Mouse (Mus musculus) intestine, postnatal 0 days (tissue): ENCODE results near the gene Cnnm4. TPM values are rescaled to one million over a fixed set of nuclear protein-coding genes. Genes with fewer than 3 reads are reported as not detected.
"Not testable (repeated sequence)": the region's sequence is repeated elsewhere in the genome, so short reads cannot be mapped to it uniquely, and the experiment has no call there.

Source experiments
- ATAC-seq: fragments of 200-750 bp; cut with Nextera tagmentation; 2 replicates; pipeline ENCODE4 v1.8.0; 2017; ENCODE audit warnings: mild to moderate bottlenecking, moderate TSS enrichment, moderate library complexity
- H3K27ac ChIP-seq: fragments of 300-500 bp; sonication (generic); 2 replicates; pipeline ENCODE4 v1.5.1; 2014; ENCODE audit warnings: mild to moderate bottlenecking, low read depth, low read length, moderate library complexity
- H3K27me3 ChIP-seq: fragments of 300-500 bp; sonication (generic); replicated peaks from 2 replicates; pipeline ENCODE4 v1.6.1; 2014; ENCODE audit warnings: low read length, mixed read lengths; ENCODE audit not compliant: control insufficient read depth, insufficient read depth
- H3K36me3 ChIP-seq: fragments of 300-500 bp; sonication (generic); 2 replicates; pipeline ENCODE4 v1.6.1; 2014; ENCODE audit warnings: mild to moderate bottlenecking, moderate library complexity; ENCODE audit not compliant: control insufficient read depth, insufficient read depth
- H3K4me1 ChIP-seq: fragments of 300-500 bp; sonication (generic); replicated peaks from 2 replicates; pipeline ENCODE4 v1.6.1; 2014; ENCODE audit warnings: antibody characterized with exemption, low read length, mixed read lengths; ENCODE audit not compliant: control insufficient read depth, insufficient read depth
- H3K4me2 ChIP-seq: fragments of 300-500 bp; sonication (generic); replicated peaks from 2 replicates; pipeline ENCODE4 v1.6.1; 2014; ENCODE audit warnings: low read depth, mild to moderate bottlenecking, moderate library complexity
- H3K4me3 ChIP-seq: fragments of 300-500 bp; sonication (generic); 2 replicates; pipeline ENCODE4 v1.5.1; 2014; ENCODE audit warnings: low read depth, low read length
- H3K9ac ChIP-seq: fragments of 300-500 bp; sonication (generic); 2 replicates; pipeline ENCODE4 v1.6.1; 2014; ENCODE audit warnings: mild to moderate bottlenecking, low read depth, low read length
- H3K9me3 ChIP-seq: fragments of 300-500 bp; sonication (generic); 2 replicates; pipeline ENCODE4 v1.6.1; 2016; ENCODE audit warnings: mixed run types; ENCODE audit not compliant: control insufficient read depth
- CTCF ChIP-seq: sonication (generic); IDR thresholded peaks from 2 replicates; pipeline ENCODE4 v1.5.1; 2016; ENCODE audit warnings: low read depth, mild to moderate bottlenecking, control low read depth, antibody characterized with exemption, moderate library complexity
- WGBS: fragments of 180-500 bp; shearing (Covaris S2); extraction: QIAGEN DNeasy Blood & Tissue Kit; methylation state at CpG from one replicate; pipeline ENCODE4 v1.1.7; 2014; 5-methylcytosine and 5-hydroxymethylcytosine counted together
- polyA plus RNA-seq: library from polyadenylated mRNA; unstranded; fragments of >200 nt; fragmentation: Nextera tagmentation; extraction: Ambion mirVana; gene quantifications from 2 replicates; pipeline ENCODE4 v1.2.1, GENCODE M21; 2015

Cnnm4 gene
- polyA plus RNA-seq, 1 experiment from 2014 or later: 18.4 TPM

DNA sequence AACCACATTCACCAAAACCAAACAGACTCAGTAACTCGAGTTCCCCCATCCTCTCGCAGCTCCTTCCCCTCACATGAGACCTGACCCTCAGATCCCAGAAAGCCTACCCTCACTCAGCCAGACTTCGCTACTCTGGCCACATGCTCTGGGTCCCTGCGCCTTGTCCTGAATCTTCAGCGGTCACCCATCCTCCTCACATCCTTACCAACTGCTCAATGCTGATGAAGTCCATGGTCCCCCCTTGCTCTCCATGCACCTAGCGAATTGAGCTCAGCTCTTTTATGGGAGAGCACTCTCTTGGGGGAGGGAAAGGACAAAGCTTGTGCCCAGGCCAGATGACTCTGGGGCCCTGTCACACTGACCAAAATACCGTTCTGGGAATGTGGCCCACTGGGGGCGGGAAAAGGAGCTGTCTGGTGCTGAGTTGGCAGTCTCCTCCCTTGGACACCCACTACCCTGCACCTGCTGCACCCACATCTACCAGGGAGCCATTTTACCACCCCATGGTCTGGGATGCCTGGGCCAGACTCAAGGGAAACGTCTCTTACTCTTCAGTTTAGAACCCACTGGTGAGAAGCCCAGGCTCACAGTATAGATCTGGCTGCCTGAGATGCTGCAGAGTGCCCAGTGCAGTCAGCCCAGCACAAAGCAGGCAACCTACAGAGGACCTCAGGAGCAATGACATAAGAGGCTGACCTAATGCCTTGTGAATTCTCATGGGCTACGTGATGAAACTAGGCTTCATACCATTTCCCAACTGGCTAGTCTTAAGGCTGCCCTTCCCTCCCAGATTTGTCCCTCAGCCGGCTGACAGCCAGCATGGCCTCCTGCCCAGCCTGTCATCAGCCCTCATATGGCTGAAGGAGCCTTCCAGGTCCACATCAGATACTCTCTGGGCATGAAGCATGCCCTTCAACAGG is 64.3 kb downstream of the Cnnm4 start:
- H3K4me2 ChIP-seq: no peak overlapping the region
- H3K9ac ChIP-seq: no peak overlapping the region
- no peaks in the 10 kb centered on the region for H3K9me3 ChIP-seq
- peaks cover 33% of the 10 kb centered on the region for H3K36me3 ChIP-seq
- WGBS: 83% methylated on average over 11 of the region's 11 CpGs
- ATAC-seq: no peak
- no peaks in the 10 kb centered on the region for H3K27me3 ChIP-seq
- H3K4me1 ChIP-seq: no peaks in the 10 kb centered on the region; the same call in 1 of the 2 replicates
- H3K4me3 ChIP-seq: no peak overlapping the region
- no peak overlapping the region for H3K27ac ChIP-seq
- TF ChIP-seq CTCF: no peak

DNA sequence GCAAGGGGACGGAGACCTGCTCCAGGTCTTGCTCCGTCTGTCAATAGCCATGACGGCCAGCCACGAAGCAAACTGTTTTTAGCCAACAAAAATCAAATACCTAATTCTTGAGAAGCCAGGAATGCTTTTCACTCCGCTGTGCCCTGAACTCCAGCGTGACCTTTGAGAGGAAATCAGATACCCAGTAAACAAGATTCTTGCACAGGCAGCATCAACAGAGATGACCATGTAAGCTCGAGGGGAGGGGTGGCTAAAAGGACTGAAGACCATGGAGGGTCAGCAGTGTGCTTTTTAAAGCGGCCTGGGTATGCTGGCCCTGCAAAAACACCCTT is 64.9 kb downstream of the Cnnm4 start:
- no peak overlapping the region; the same call in 1 of the 2 replicates for H3K27ac ChIP-seq
- H3K4me1 ChIP-seq: no peaks in the 10 kb centered on the region; the same call in 1 of the 2 replicates
- no peak overlapping the region for H3K9ac ChIP-seq
- H3K4me2 ChIP-seq: no peak overlapping the region
- H3K27me3 ChIP-seq: no peaks in the 10 kb centered on the region
- no peak overlapping the region for H3K4me3 ChIP-seq
- WGBS: 69% methylated on average over 8 of the region's 8 CpGs
- no peak for TF ChIP-seq CTCF
- H3K9me3 ChIP-seq: no peaks in the 10 kb centered on the region
- peaks cover 34% of the 10 kb centered on the region for H3K36me3 ChIP-seq
- ATAC-seq: no peak

DNA sequence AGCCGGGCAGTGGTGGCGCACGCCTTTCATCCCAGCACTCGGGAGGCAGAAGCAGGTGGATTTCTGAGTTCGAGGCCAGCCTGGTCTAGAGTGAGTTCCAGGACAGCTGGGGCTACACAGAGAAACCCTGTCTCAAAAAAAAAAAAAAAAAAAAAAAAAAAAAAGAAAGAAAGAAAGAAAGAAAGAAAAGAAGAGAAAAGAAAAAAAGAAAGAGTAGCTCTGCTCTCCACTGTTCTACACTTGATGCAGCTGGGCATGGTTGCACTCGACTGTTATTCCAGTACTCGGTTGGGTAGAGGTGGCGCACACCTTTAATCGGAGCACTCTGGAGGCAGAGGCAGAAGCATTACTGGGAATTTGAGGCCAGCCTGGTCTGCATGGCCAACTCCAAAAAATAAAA is 65.4 kb downstream of the Cnnm4 start, which contains the start of gene Ankrd23:
TSS of gene Ankrd23 (minus strand) at position 101 of the 400 bp plus-strand sequence.
- ATAC-seq: not testable (repeated sequence)
- 92% methylated on average over 9 of the region's 9 CpGs for WGBS

DNA sequence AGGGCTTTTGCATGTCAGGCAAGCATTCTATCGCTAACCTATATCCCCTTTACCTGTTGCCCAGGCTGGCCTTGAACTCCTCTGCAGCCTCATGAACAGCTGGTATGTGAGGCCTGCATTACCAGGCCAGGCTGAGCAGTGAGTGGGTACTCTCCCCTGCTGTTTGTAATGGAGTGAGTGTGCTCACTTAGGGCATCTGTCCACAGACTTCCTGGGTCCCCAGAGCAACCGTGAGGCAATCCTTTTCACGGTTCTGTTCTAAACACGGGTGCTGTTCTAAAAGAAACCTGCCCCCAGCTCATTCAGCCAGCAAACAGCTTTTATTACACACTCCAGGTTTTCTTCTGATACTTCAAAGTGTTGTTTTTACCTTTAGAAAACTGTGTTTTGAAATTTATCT is 67.3 kb downstream of the Cnnm4 start:
- 68% methylated on average over 4 of the region's 4 CpGs for WGBS
- Histone ChIP-seq H3K9ac (no peak overlapping the region; the same call in 1 of the 2 replicates), H3K4me1 (no peaks in the 10 kb centered on the region; the same call in 1 of the 2 replicates), H3K9me3 (no peaks in the 10 kb centered on the region), H3K27ac (0 out of 2 replicates have a peak overlapping the region, but pooled peaks have one; percentile 21), H3K27me3 (no peaks in the 10 kb centered on the region), H3K4me2 (no peak overlapping the region), H3K4me3 (no peak overlapping the region), H3K36me3 (peaks cover 43% of the 10 kb centered on the region)
- no peak for ATAC-seq
- TF ChIP-seq CTCF: no peak

More for the DNA sequence above, 65.4 kb downstream of the Cnnm4 start, which contains the start of gene Ankrd23:
- H3K9me3 ChIP-seq, H3K4me1 ChIP-seq, H3K9ac ChIP-seq, H3K27me3 ChIP-seq, H3K27ac ChIP-seq, H3K4me3 ChIP-seq, H3K4me2 ChIP-seq: not testable (repeated sequence)
- peaks cover 35% of the 10 kb centered on the region for H3K36me3 ChIP-seq

DNA sequence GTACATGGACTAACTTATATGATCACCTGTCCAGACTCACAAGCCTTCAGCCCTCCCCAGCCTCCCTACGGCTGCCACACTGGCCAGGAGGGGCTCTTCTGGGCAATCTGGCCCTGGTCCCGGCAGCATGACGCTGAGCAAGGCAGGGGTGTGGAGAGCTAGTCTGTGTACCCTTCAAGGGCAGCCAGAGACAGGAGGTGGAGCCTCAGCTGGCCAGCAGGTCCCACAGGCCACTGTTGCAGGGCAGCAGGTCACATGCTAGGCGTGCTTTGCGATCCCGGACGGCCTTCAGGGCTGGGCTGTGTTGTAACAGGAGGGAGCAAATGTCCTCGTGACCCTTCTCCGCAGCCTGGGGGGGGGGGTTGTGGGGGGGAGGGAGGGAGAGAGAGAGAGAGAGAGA is 67.8 kb downstream of the Cnnm4 start, which contains the start of gene Gm42417:
TSS of gene Gm42417 (minus strand) at position 244 of the 400 bp plus-strand sequence.
- no peaks in the 10 kb centered on the region for H3K27me3 ChIP-seq
- peaks cover 46% of the 10 kb centered on the region for H3K36me3 ChIP-seq
- H3K9me3 ChIP-seq: no peaks in the 10 kb centered on the region
- H3K4me2 ChIP-seq: no peak within 1 kb of the TSS
- no peaks in the 10 kb centered on the region; the same call in 1 of the 2 replicates for H3K4me1 ChIP-seq
- H3K9ac ChIP-seq: no peak within 1 kb of the TSS; the same call in 1 of the 2 replicates
- H3K27ac ChIP-seq: peak within 1 kb of the TSS; percentile 21; the same call in 1 of the 2 replicates
- WGBS: 29% methylated on average over 9 of the region's 9 CpGs
- H3K4me3 ChIP-seq: no peak within 1 kb of the TSS
- TF ChIP-seq CTCF: no peak
- peak; percentile 53; the same call in 1 of the 2 replicates for ATAC-seq

DNA sequence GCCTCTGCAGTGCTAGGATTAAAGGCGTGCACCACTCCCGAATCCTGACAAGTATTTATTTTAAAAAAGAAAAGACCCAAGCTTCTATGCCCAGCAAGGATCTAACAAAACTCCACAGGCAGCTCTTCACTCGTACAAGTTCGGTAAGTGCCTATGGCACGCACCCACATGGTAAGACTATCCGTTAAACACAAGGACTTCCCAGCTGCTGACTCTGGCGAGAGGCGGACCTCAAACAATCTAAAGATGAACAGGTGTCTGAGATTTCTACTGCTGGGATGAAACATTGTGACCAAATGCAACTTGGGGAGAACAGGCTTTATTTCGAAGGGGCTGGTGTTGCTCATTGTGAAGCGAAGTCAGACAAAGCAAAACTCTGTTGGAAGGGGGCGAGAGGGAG is 68.7 kb downstream of the Cnnm4 start:
- Histone ChIP-seq H3K9me3 (no peaks in the 10 kb centered on the region), H3K9ac (no peak overlapping the region), H3K27ac (no peak overlapping the region), H3K27me3 (no peaks in the 10 kb centered on the region), H3K36me3 (peaks cover 46% of the 10 kb centered on the region), H3K4me3 (no peak overlapping the region), H3K4me2 (no peak overlapping the region), H3K4me1 (no peaks in the 10 kb centered on the region)
- no peak for TF ChIP-seq CTCF
- WGBS: 93% methylated on average over 11 of the region's 11 CpGs
- no peak for ATAC-seq
